Mouse (Mus musculus): ENCODE measurements at regions not wholly inside any gene's neighbourhood (a gene's known extent, or its start where the extent isn't known, plus 50 kb on each side); places are given as distances from the start of the nearest gene placed in this dataset.

DNA sequence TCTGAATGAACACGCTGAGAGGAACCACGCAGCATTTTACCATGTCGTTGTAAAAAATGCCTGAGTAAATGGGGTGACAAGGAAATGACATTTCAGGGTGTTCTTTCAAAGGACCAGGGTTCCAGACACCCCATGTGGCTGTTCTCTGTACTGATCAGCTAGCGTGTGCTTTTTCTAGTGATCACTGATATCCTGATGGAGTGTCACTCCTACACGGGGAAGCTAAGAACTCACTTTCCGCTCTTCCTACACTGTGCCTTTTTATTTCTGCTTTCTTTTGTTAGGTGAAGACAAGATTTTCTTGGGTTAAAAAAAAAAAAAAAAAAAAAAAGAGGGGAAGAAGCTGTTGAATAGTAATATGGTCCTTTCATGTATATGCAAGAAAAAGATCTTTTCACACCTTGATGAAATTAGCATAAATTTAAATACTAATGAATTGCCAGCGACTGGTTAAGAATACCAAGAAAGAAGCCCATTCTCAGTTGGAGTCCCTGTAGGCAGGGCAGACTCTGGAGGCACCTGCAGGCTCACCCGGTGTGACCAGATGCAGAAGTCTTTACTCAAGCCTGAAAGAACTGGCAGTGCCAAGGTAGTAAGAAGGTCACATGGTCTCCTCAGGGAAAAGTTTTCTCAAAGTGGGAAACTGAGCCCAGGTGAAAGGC lies 270.2 kb upstream of the Irx2 start:
- no peaks in the 10 kb centered on the region for H3K4me1 ChIP-seq (ENCODE audit: control insufficient read depth, insufficient read depth, low read length)
- H3K4me3 ChIP-seq (ENCODE audit: insufficient read depth, low read length): no peak overlapping the region
- no peak overlapping the region for H3K27ac ChIP-seq (ENCODE audit: insufficient read depth, low read length)
- TF ChIP-seq CTCF (IDR thresholded peaks at IDR 0.05; ENCODE audit: borderline replicate concordance, insufficient read depth, low read length) (no peak), POLR2A (IDR thresholded peaks at IDR 0.05; ENCODE audit: low read depth, low read length) (no peak)

DNA sequence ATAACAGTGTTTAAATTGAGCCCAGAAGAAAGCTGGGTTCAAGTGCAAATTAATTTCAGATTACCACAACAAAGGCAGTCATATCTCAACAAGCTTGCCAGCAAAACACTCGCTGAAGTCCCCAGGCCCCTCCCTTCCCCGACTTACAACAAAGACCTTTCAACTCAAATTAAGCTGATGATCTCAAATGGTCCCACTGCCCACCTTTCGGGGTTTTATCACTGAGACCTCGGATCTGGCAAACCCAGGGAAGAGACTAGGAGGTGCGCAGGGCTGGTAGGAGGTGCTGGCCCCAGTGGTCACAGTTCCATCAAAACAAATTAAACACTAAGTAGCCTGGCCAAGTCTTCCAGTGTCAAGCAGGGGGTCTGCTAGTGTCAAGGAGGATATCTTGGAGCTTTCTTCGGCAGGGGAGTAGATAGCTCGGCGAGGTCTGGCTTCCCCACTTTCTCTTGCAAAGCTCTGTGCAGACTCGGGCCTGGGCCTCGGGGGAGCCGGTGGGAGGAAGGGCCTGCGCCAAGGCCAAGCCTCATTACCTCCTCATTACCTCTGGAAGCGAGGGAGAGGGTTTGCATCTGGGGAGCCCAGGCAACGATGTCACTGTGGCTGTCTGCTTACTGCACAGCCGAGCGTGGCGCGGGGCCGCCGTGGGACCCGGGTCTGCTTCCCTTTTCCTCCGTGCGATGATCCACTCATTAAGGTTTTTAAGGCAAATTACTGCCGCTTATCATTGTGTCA lies 262.9 kb upstream of the Irx2 start:
- Histone ChIP-seq H3K4me3 (ENCODE audit: insufficient read depth, low read length) (no peak overlapping the region), H3K27ac (ENCODE audit: insufficient read depth, low read length) (no peak overlapping the region), H3K4me1 (ENCODE audit: control insufficient read depth, insufficient read depth, low read length) (no peaks in the 10 kb centered on the region)
- TF ChIP-seq POLR2A (IDR thresholded peaks at IDR 0.05; ENCODE audit: low read depth, low read length) (no peak), CTCF (IDR thresholded peaks at IDR 0.05; ENCODE audit: borderline replicate concordance, insufficient read depth, low read length) (no peak)

DNA sequence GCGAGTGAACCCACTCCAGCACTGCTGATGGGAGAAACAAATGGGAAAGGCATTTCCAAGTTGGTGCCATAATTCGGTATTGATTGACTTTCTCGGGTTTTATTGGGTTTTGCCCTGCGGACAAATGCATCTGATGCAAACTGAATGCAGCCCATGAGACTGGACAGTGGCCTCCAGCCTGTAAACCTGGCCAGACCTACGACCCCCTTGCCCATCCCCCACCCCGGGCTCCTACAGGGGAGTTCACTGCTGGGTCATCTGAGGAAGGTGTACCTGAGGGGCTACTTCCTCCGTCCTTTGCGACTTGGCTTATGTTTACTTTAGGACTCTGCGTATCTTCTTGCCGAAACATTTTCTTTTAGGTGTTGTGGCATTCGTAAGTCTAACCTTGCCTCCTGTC lies 262.3 kb upstream of the Irx2 start:
- no peaks in the 10 kb centered on the region for H3K4me1 ChIP-seq (ENCODE audit: control insufficient read depth, insufficient read depth, low read length)
- H3K4me3 ChIP-seq (ENCODE audit: insufficient read depth, low read length): no peak overlapping the region
- no peak for TF ChIP-seq POLR2A (IDR thresholded peaks at IDR 0.05; ENCODE audit: low read depth, low read length)
- no peak for TF ChIP-seq CTCF (IDR thresholded peaks at IDR 0.05; ENCODE audit: borderline replicate concordance, insufficient read depth, low read length)
- H3K27ac ChIP-seq (ENCODE audit: insufficient read depth, low read length): no peak overlapping the region

DNA sequence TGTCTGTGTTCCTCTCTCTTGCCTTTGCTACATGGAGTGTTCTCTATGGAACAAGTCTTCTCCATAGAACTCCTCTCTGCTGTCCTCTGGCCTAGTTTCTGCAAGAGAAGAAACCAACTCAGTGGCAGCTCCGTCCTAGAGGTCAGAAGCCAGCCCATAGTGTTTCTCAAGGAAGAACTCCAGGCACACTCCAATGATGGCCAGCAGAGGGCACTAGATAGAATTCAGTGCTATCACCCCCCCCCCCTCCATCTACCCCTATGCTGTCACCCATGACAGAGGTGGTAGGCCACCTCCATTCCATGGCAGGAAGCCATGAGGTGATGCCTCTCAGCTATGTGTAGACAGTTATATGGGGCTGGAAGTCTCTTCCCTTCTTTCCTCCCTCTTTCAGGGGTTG lies 258.5 kb upstream of the Irx2 start:
- Histone ChIP-seq H3K27ac (ENCODE audit: insufficient read depth, low read length) (no peak overlapping the region), H3K4me1 (ENCODE audit: control insufficient read depth, insufficient read depth, low read length) (no peaks in the 10 kb centered on the region), H3K4me3 (ENCODE audit: insufficient read depth, low read length) (no peak overlapping the region)
- TF ChIP-seq CTCF (IDR thresholded peaks at IDR 0.05; ENCODE audit: borderline replicate concordance, insufficient read depth, low read length): no peak
- no peak for TF ChIP-seq POLR2A (IDR thresholded peaks at IDR 0.05; ENCODE audit: low read depth, low read length)

DNA sequence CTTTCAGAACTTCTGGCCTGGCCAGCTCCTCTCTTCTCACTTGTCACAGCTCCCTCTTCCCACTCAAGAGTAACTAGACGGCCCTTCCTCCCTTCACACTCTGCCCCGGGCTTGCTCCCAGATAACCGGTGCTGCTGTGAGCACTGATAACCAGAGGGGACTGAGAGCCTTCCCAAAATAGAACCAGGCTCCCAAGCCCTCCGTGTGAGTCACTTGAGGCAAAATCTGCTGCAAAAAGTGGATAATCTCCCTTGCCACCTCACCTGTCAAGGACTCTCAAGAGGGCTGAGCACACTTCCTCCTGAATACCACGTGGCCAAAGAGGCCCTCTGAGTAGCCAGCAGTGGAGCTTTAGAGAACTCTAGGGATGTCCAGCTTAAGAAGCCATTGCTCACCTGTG lies 257.6 kb upstream of the Irx2 start:
- Histone ChIP-seq H3K27ac (ENCODE audit: insufficient read depth, low read length) (no peak overlapping the region), H3K4me1 (ENCODE audit: control insufficient read depth, insufficient read depth, low read length) (no peaks in the 10 kb centered on the region), H3K4me3 (ENCODE audit: insufficient read depth, low read length) (no peak overlapping the region)
- TF ChIP-seq CTCF (IDR thresholded peaks at IDR 0.05; ENCODE audit: borderline replicate concordance, insufficient read depth, low read length): no peak

DNA sequence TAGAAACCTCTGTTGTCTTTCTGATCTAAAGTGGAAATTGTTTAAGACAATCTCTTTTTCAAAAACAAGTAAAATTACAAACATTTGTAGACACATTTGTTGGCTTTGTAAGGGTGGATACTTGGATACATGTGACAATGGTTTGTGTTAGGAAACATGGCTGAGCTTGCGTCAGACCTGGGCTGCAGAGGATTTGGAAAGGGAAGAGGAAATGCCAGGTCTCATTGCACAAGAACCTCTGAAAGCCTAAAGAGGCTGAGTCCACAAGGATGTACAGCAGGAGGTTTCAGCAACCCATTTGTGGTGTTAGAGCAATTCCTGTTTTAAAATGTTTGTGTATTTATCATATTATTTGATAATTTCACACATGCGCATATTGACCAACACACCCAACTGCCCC lies 235.3 kb upstream of the Irx2 start:
- Histone ChIP-seq H3K4me1 (ENCODE audit: control insufficient read depth, insufficient read depth, low read length) (no peaks in the 10 kb centered on the region), H3K4me3 (ENCODE audit: insufficient read depth, low read length) (no peak overlapping the region), H3K27ac (ENCODE audit: insufficient read depth, low read length) (no peak overlapping the region)
- TF ChIP-seq CTCF (IDR thresholded peaks at IDR 0.05; ENCODE audit: borderline replicate concordance, insufficient read depth, low read length): no peak
- TF ChIP-seq POLR2A (IDR thresholded peaks at IDR 0.05; ENCODE audit: low read depth, low read length): no peak

DNA sequence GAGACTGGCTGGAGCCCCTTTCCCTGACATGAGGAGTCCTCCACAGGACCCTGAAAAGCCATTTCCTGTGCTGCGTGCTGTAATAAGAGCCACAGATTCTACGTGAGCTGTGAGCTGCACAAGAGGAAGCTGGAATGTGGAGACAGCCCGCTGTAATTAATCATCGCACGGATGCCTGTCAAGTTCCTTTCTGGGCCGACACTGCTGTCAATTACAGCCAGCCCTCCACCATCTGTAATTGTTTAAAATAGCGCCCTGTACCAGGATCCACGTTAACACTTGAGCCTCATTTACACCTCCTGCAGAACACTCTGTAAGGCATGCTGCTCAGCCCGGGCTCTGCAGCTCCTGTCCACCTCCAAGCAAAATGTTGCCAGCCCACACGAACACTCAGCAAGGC lies 227.9 kb upstream of the Irx2 start:
- Histone ChIP-seq H3K4me3 (ENCODE audit: insufficient read depth, low read length) (no peak overlapping the region), H3K4me1 (ENCODE audit: control insufficient read depth, insufficient read depth, low read length) (0 out of 2 replicates have a peak, but pooled peaks cover 2% of the 10 kb centered on the region), H3K27ac (ENCODE audit: insufficient read depth, low read length) (no peak overlapping the region)
- no peak for TF ChIP-seq CTCF (IDR thresholded peaks at IDR 0.05; ENCODE audit: borderline replicate concordance, insufficient read depth, low read length)
- TF ChIP-seq POLR2A (IDR thresholded peaks at IDR 0.05; ENCODE audit: low read depth, low read length): no peak

DNA sequence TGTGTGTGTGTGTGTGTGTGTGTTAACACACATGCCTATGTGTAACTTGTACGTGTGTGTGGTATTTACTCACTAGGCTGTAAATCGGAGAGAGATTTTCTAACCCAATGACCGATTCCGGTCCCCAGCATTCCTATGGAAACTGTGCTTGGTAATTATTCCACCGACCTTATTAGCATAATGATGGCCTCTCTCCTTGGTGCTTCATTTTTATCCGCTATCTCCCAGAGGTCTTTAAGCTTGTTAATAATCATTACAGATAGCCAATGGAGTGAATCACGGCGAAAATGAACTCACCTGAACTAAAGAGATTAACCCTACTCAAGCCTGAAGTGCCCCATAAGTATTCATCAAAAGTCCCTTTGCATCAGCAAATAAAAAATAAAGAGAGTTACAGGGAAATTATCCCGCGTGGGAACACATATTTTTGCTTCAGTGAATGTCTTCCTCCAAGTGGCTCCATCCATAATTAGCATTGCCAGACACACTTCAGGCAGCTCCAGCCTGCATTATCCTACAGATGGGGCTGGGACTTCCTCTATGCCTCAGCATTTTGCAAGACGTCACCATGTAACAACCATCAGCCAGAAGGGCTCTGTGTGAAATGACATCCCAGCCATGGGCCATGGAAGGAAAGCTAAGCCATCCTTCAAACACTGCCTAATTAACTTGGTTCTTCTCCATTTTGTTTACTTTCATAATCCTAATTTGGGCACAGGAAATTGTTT lies 219.2 kb upstream of the Irx2 start:
- H3K4me3 ChIP-seq (ENCODE audit: insufficient read depth, low read length): no peak overlapping the region
- H3K4me1 ChIP-seq (ENCODE audit: control insufficient read depth, insufficient read depth, low read length): no peaks in the 10 kb centered on the region
- TF ChIP-seq CTCF (IDR thresholded peaks at IDR 0.05; ENCODE audit: borderline replicate concordance, insufficient read depth, low read length): no peak
- no peak for TF ChIP-seq POLR2A (IDR thresholded peaks at IDR 0.05; ENCODE audit: low read depth, low read length)
- no peak overlapping the region for H3K27ac ChIP-seq (ENCODE audit: insufficient read depth, low read length)

DNA sequence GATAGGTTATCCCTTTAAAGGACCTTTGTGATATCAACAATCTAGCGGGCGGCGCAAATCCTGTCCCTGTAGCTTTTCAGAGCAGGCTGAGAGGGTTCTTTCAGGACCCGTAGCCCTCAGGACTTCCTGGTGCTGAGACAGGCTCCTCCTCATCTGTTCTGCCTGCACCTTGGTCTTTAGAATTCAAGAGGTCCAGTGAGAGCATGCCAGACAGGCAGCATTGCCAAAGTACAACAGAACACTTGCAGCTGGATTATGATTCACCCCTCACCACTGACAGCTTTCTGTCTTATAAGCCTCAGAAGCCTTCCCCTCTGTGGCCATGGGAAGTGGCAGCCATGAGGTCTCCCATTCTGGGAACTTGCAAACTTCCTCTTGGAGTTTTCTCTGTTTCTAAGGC lies 216.0 kb upstream of the Irx2 start:
- no peak overlapping the region for H3K4me3 ChIP-seq (ENCODE audit: insufficient read depth, low read length)
- H3K4me1 ChIP-seq (ENCODE audit: control insufficient read depth, insufficient read depth, low read length): no peaks in the 10 kb centered on the region
- H3K27ac ChIP-seq (ENCODE audit: insufficient read depth, low read length): no peak overlapping the region
- no peak for TF ChIP-seq POLR2A (IDR thresholded peaks at IDR 0.05; ENCODE audit: low read depth, low read length)
- TF ChIP-seq CTCF (IDR thresholded peaks at IDR 0.05; ENCODE audit: borderline replicate concordance, insufficient read depth, low read length): no peak

DNA sequence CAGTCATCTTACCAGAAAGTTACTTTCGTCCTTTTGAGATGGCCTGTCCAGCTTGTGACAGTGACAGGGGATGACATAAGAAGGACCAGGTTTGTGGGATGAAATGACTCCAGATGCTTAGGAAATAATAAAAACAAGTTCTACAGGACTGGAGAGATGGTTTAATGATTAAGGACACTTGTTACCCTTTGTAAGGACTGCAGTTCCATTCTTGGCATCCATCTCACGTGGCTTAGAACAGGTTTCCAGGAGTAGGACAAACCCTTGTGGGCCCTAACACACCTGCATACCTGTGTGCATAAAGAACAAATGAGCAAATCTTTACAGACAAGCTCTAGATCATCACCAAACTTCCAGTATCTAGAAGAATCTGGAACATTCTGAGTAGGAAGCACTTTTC lies 211.6 kb upstream of the Irx2 start:
- H3K4me1 ChIP-seq (ENCODE audit: control insufficient read depth, insufficient read depth, low read length): no peaks in the 10 kb centered on the region
- TF ChIP-seq CTCF (IDR thresholded peaks at IDR 0.05; ENCODE audit: borderline replicate concordance, insufficient read depth, low read length) (no peak), POLR2A (IDR thresholded peaks at IDR 0.05; ENCODE audit: low read depth, low read length) (no peak)
- no peak overlapping the region for H3K4me3 ChIP-seq (ENCODE audit: insufficient read depth, low read length)
- no peak overlapping the region for H3K27ac ChIP-seq (ENCODE audit: insufficient read depth, low read length)

Measured in embryonic fibroblast, embryonic 13.5 days (primary cell).